Mouse (Mus musculus) neutrophil, adult 65 days (primary cell): Measurements from ENCODE around the gene Cltc. TPM values are rescaled to one million over a fixed set of nuclear protein-coding genes. Genes with fewer than 3 reads are reported as not detected.

Experiments used
- total RNA-seq: library from RNA; stranded (reverse); gene quantifications from 2 replicates; pipeline ENCODE4 v1.2.4, GENCODE M21; 2023

Gene Cltc
- total RNA-seq: 242 and 371 TPM in 2 replicates

GRCm38 (mm10) chr11:86757480-86758371 is at the start of gene Cltc:
TSS of gene Cltc (minus strand) at chr11:86757565.

DNA sequence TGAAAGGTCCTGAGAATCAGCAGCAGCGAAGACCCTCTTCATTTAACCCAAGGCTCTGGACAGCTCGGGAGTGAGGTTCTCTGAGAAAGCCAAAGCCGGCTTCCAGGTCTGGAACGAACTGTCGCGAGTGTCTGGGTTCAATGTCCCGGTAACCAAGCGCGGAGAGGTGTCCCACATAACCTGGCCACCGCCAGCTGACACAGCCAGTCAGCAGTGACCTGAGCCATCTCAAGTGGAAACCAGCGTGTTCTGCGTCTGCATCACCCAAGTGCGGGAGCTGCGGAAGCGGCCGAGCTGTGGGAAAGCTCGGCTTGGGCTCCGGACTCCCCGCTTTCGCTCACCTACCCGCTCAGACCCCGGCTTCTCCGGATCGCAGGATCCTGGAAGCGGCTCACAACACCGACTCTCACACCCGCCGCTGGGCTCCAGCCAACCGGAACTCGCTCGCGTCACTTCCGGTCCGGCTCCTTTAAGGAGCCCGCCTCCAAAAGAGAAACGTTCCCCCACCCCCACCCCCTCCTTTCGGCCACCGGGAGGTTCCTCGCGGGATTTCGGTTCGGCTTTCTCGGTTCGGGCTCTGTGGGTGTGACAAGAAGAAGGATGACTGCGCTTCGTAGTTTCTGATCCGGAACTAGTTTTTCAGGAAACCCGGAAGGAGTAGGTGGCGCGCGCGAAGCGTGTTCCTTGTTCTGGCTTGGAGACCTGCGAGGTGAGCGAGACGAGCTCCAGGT is 73.8 kb downstream of the Cltc start, which contains the start of the genes Vmp1 and Ptrh2:
Vmp1 (minus strand) TSS at position 442 of the 731 bp plus-strand sequence.
Ptrh2 (plus strand) TSS at position 591 of the 731 bp plus-strand sequence.

Other genes with a start within 250 kb of the Cltc start
- gene Rps6kb1, start 212.8 kb downstream of the Cltc start, total RNA-seq: 26.0 and 50.1 TPM in 2 replicates
- gene Tubd1, start 212.6 kb downstream of the Cltc start, total RNA-seq: 1.6 and 4.4 TPM in 2 replicates
- gene Vmp1, start 73.7 kb downstream of the Cltc start, total RNA-seq: 54.7 and 62.4 TPM in 2 replicates
- 1.8 and 2.2 TPM in 2 replicates for gene Ptrh2, start 73.6 kb downstream of the Cltc start, total RNA-seq
- gene Dhx40, start 50.2 kb upstream of the Cltc start, total RNA-seq: 76.3 and 112 TPM in 2 replicates
- 5.3 and 5.6 TPM in 2 replicates for gene Ypel2, start 236.1 kb upstream of the Cltc start, total RNA-seq